Mouse (Mus musculus) thymus, adult 2 months (tissue): ENCODE measurements around the gene Akap10.

ENCODE experiments used
- CTCF ChIP-seq: fragments of 200-500 bp; IDR thresholded peaks from 2 replicates; pipeline ENCODE4 v1.5.1; 2012; ENCODE audit warnings: mild to moderate bottlenecking, control low read depth, low read length, moderate library complexity, borderline replicate concordance; ENCODE audit not compliant: control insufficient read depth, poor library complexity, insufficient read depth; ENCODE audit errors: extremely low read depth
- POLR2A ChIP-seq: fragments of 200-500 bp; IDR thresholded peaks from 2 replicates; pipeline ENCODE4 v1.6.1; 2012; ENCODE audit warnings: mild to moderate bottlenecking, low read length, control low read depth, moderate library complexity; ENCODE audit not compliant: control insufficient read depth, poor library complexity, insufficient read depth; ENCODE audit errors: extremely low read depth

GRCm38 (mm10) chr11:61955136-61955535 is 25.1 kb upstream of the Akap10 start:
- no peak for TF ChIP-seq CTCF
- no peak for TF ChIP-seq POLR2A
